Mouse (Mus musculus) liver, embryonic 14.5 days (tissue): ENCODE results near the gene Selplg. TPM values are rescaled to one million over a fixed set of nuclear protein-coding genes. Genes with fewer than 3 reads are reported as not detected.
A peak's percentile ranks its signal among the peaks of the same experiment; 100 is the strongest.
"Not testable (repeated sequence)": the region's sequence is repeated elsewhere in the genome, so short reads cannot be mapped to it uniquely, and the experiment has no call there.

Experiments
- ATAC-seq: fragments of 200-750 bp; cut with Nextera tagmentation; 2 replicates; pipeline ENCODE4 v1.8.0; 2017; ENCODE audit warnings: moderate number of reproducible peaks, mild to moderate bottlenecking, moderate library complexity; ENCODE audit not compliant: insufficient read depth
- DNase-seq, 3 experiments: peaks; one replicate each; pipeline ENCODE4 v3.0.0-alpha.2; 2012 to 2013; ENCODE audit warnings: low read depth in 3 of 3, low spot score in 3 of 3
- H3K27ac ChIP-seq: fragments of 300-500 bp; sonication (generic); 2 replicates; pipeline ENCODE4 v1.5.1; 2014; ENCODE audit warnings: moderate library complexity, mild to moderate bottlenecking, control low read depth, inconsistent platforms
- H3K27me3 ChIP-seq: fragments of 300-500 bp; sonication (generic); 2 replicates; pipeline ENCODE4 v1.6.1; 2014; ENCODE audit warnings: mild to moderate bottlenecking, low read length, moderate library complexity; ENCODE audit not compliant: control insufficient read depth, insufficient read depth
- H3K36me3 ChIP-seq: fragments of 300-500 bp; sonication (generic); replicated peaks from 2 replicates; pipeline ENCODE4 v1.6.1; 2014; ENCODE audit warnings: low read depth; ENCODE audit not compliant: control insufficient read depth, insufficient read depth
- H3K4me1 ChIP-seq, 2 experiments: fragments of 200-500 bp in 1 of 2; fragments of 300-500 bp in 1 of 2; sonication (generic) in 1 of 2; replicated peaks; 2 replicates each; pipeline ENCODE4 v1.6.1; 2012 to 2014; ENCODE audit warnings: antibody characterized with exemption in 1 of 2, inconsistent platforms in 1 of 2, low read length in 1 of 2; ENCODE audit not compliant: control insufficient read depth in 2 of 2, insufficient read depth in 2 of 2
- H3K4me2 ChIP-seq: fragments of 300-500 bp; sonication (generic); 2 replicates; pipeline ENCODE4 v1.6.1; 2014; ENCODE audit warnings: low read depth, mild to moderate bottlenecking, control low read depth, moderate library complexity
- H3K4me3 ChIP-seq, 2 experiments: fragments of 200-500 bp in 1 of 2; fragments of 300-500 bp in 1 of 2; sonication (generic) in 1 of 2; 2 replicates each; pipeline ENCODE4 v1.5.1; 2012 to 2014; ENCODE audit warnings: low read depth in 2 of 2, low read length in 2 of 2, mild to moderate bottlenecking in 2 of 2, control low read depth in 1 of 2, inconsistent platforms in 1 of 2, moderate library complexity in 1 of 2; ENCODE audit not compliant: insufficient read depth in 1 of 2
- H3K9ac ChIP-seq: fragments of 300-500 bp; sonication (generic); replicated peaks from 2 replicates; pipeline ENCODE4 v1.6.1; 2014; ENCODE audit warnings: mild to moderate bottlenecking, control low read depth, moderate library complexity
- H3K9me3 ChIP-seq: fragments of 300-500 bp; sonication (generic); 2 replicates; pipeline ENCODE4 v1.6.1; 2016; ENCODE audit warnings: low read length, mixed read lengths; ENCODE audit not compliant: control insufficient read depth
- CTCF ChIP-seq: IDR thresholded peaks from 2 replicates; pipeline ENCODE4 v1.5.1; 2016; ENCODE audit warnings: antibody characterized with exemption, low read depth, control low read depth
- EP300 ChIP-seq: IDR thresholded peaks from 2 replicates; pipeline ENCODE4 v1.6.1; 2016; ENCODE audit warnings: antibody characterized with exemption, low read depth
- WGBS: fragments of 180-500 bp; shearing (Covaris S2); extraction: QIAGEN DNeasy Blood & Tissue Kit; methylation state at CpG from one replicate; pipeline ENCODE4 v1.1.7; 2014; ENCODE audit not compliant: insufficient replicate concordance; 5-methylcytosine and 5-hydroxymethylcytosine counted together
- polyA plus RNA-seq, 2 experiments: library from polyadenylated mRNA; depleted of rRNA in 1 of 2; stranded (reverse) in 1 of 2; unstranded in 1 of 2; fragments of >200 nt; fragmentation: Nextera tagmentation in 1 of 2; extraction: Ambion mirVana in 1 of 2; gene quantifications; 2 replicates each; pipeline versions ENCODE4 v1.2.1 to v1.2.3; 2012 to 2014

Gene Selplg
- polyA plus RNA-seq, 2 experiments = 8.8 to 12.5 TPM

DNA sequence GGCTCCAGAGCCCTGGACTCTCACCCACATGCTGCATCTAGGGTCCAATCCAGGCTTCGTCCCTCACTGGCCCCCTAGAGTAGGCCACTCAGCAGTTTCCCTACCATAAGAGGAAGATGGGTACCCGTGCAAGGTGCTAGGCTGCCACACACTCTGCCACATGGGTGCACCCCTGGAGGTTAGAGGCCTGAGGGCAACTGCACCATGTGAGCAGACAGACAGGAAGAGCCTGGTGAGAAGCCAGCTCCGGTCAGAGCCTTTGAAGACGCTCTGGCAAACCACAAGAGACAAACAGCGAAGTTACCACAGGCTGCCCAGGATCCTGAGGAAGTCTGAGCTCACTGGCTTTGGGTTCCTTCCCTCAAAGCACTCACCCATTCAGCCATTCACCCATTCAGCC, 45.5 kb downstream of the Selplg start:
- H3K4me2 ChIP-seq = no peak overlapping the region
- WGBS = 29% methylated on average over 5 of the region's 5 CpGs

DNA sequence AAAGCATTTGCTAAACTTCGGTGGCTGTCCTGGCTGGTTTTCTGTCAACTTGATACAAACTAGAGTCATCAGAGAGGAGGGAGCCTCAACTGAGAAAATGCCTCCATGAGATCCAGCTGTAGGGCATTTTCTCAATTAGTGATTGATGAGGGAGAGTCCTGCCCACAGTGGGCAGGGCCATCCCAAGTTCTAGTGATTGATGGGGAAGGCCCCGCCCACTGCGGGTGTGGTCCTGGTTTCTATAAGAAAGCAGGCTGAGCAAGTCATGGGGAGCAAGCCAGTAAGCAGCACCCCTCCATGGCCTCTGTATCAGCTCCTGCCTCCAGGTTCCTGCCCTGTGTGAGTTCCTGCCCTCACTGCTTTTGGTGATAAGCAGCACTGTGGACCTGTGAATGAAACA, 48.3 kb downstream of the Selplg start:
- H3K27ac ChIP-seq, H3K4me3 ChIP-seq, DNase-seq, H3K9ac ChIP-seq, H3K4me2 ChIP-seq, H3K36me3 ChIP-seq, H3K9me3 ChIP-seq, H3K4me1 ChIP-seq, H3K27me3 ChIP-seq, ATAC-seq: not testable (repeated sequence)
- 43% methylated on average over 3 of the region's 3 CpGs for WGBS

More for the DNA sequence above, 45.5 kb downstream of the Selplg start:
- ATAC-seq (no peak), DNase-seq (no peak)
- Histone ChIP-seq H3K9ac (no peak overlapping the region), H3K27me3 (no peaks in the 10 kb centered on the region), H3K4me3 (no peak overlapping the region), H3K4me1 (peaks cover 0 to 11% of the 10 kb centered on the region in 2 experiments; a peak in 2 of 4 replicates), H3K27ac (no peak overlapping the region), H3K9me3 (no peaks in the 10 kb centered on the region), H3K36me3 (no peaks in the 10 kb centered on the region)
- TF ChIP-seq CTCF = no peak
- TF ChIP-seq EP300 = no peak

DNA sequence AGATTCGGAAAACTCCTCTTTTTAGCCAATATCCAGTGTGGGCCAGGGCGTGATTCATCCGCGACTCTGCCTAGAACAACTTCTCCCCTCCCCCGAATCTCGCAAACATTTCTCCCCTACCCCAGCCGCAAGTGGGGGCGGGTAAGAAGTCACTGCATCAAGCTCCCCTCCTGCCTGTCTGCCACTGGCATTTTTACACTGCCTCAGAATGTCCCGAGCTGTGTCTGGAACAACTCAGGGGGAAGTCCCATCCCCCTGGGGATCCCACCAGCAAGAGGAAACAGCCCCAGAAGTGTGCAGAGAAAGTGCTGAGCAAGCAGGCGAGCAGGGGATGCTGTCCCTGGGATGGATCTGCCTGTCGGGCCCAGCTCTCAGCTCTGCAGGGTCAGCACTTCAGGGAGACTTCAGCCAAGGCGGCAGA, 48.9 kb downstream of the Selplg start:
- Histone ChIP-seq H3K4me2 (no peak overlapping the region), H3K27ac (no peak overlapping the region), H3K9ac (no peak overlapping the region), H3K9me3 (no peaks in the 10 kb centered on the region), H3K4me3 (no peak overlapping the region), H3K27me3 (no peaks in the 10 kb centered on the region), H3K4me1 (no peaks in the 10 kb centered on the region), H3K36me3 (no peaks in the 10 kb centered on the region)
- no peak for TF ChIP-seq CTCF
- no peak for TF ChIP-seq EP300
- ATAC-seq (peak; percentile 27; the same call in 1 of the 2 replicates), DNase-seq (no peak)
- WGBS = 18% methylated on average over 12 of the region's 12 CpGs

DNA sequence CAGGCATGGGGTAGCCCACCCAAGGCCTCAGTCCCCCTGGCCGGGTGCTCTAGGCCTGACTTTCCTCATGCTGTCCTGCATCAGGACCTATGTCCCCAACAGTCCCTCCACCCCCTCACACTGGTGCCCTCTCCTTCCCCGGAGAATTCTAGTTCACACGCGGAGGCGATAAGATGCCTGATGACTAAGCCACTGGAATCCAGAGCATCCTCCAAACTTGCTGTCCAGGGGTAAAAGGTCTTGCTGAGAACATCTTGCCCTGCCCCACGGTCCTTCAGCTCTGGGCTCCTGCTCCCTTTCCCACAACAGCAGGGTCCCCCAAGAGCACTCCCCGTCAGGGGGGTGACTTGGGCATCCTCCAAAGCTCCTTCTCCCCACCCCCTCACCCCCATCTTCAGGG, 49.8 kb downstream of the Selplg start:
- no peak overlapping the region for H3K4me3 ChIP-seq
- H3K9me3 ChIP-seq = no peaks in the 10 kb centered on the region
- TF ChIP-seq CTCF (no peak), EP300 (no peak)
- no peak overlapping the region for H3K4me2 ChIP-seq
- no peaks in the 10 kb centered on the region for H3K4me1 ChIP-seq
- 76% methylated on average over 7 of the region's 7 CpGs for WGBS
- no peaks in the 10 kb centered on the region for H3K27me3 ChIP-seq
- peaks cover 2% of the 10 kb centered on the region; the same call in 1 of the 2 replicates for H3K36me3 ChIP-seq
- ATAC-seq (no peak), DNase-seq (no peak)
- no peak overlapping the region for H3K27ac ChIP-seq
- H3K9ac ChIP-seq = no peak overlapping the region

DNA sequence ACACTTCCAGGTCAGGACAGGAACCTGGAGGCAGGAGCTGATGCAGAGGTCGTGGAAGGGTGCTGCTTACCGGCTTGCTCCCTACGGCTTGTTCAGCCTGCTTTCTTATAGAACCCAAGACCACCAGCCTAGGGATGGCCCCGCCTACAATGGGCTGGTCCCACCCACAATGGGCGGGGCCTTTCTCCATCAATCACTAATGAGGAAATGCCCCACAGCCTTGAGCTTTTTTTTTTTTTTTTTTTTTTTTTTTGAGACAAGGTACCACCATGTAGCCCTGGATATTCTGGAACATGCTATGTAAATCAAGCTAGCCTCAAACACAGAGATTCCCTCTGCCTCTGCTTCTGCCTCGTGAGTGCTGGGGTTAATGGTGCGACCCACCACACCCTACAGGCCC, 50.6 kb downstream of the Selplg start:
- no peaks in the 10 kb centered on the region for H3K4me1 ChIP-seq
- no peak overlapping the region for H3K9ac ChIP-seq
- no peaks in the 10 kb centered on the region for H3K27me3 ChIP-seq
- ATAC-seq = no peak
- no peak overlapping the region for H3K4me2 ChIP-seq
- H3K9me3 ChIP-seq = no peaks in the 10 kb centered on the region
- no peak for TF ChIP-seq CTCF
- TF ChIP-seq EP300 = no peak
- H3K27ac ChIP-seq = no peak overlapping the region
- WGBS = 55% methylated on average over 7 of the region's 7 CpGs
- no peak overlapping the region for H3K4me3 ChIP-seq
- H3K36me3 ChIP-seq = peaks cover 6% of the 10 kb centered on the region
- DNase-seq = no peak

DNA sequence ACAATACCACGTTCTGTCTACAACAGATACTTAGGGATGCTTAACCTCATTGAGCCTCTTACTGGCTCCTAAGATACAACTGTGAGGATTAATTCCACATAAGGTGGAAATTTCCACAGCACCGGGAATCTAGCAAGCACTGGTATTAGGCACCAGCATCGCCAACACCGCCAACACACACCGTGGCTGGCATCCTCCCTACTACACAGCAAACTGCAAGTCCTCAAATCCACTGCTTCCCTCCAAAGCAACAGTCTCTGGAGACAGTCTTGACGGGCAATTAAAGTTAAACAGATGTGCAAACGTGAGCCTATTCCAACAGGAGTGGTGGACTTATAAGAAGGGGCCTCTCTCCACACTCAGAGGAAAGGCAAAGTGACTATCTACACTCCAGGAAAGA, 51.2 kb downstream of the Selplg start:
- H3K9me3 ChIP-seq = no peaks in the 10 kb centered on the region
- no peak overlapping the region for H3K27ac ChIP-seq
- ATAC-seq = no peak
- no peak for TF ChIP-seq EP300
- no peak for TF ChIP-seq CTCF
- WGBS = 67% methylated on average over 7 of the region's 7 CpGs
- H3K36me3 ChIP-seq = peaks cover 10% of the 10 kb centered on the region
- no peak overlapping the region for H3K4me3 ChIP-seq
- no peaks in the 10 kb centered on the region for H3K4me1 ChIP-seq
- no peak for DNase-seq
- no peak overlapping the region for H3K9ac ChIP-seq
- no peak overlapping the region for H3K4me2 ChIP-seq
- no peaks in the 10 kb centered on the region for H3K27me3 ChIP-seq
